Mouse (Mus musculus): ENCODE measurements at regions not wholly inside any gene's neighbourhood (a gene's known extent, or its start where the extent isn't known, plus 50 kb on each side); places are given as distances from the start of the nearest gene placed in this dataset.
A peak's percentile ranks its signal among the peaks of the same experiment; 100 is the strongest.

- H3K4me2 ChIP-seq (ENCODE audit: low read depth, low read length): peak overlapping the region; percentile 77
- no peaks in the 10 kb centered on the region for H3K36me3 ChIP-seq (replicated peaks; ENCODE audit: control insufficient read depth, insufficient read depth, low read depth, low read length)
- H3K4me1 ChIP-seq (ENCODE audit: control insufficient read depth, insufficient read depth, low read length): 0 out of 2 replicates have a peak, but pooled peaks cover 2% of the 10 kb centered on the region
- peak overlapping the region; percentile 63 for H3K9ac ChIP-seq (replicated peaks; ENCODE audit: low read length)
- ATAC-seq (replicated peaks; ENCODE audit: insufficient number of reproducible peaks, low FRiP score, low TSS enrichment, low read depth) (peak; percentile 84), DNase-seq (ENCODE audit: low spot score) (peak; percentile 62)
- H3K4me3 ChIP-seq (ENCODE audit: low read depth, low read length): peak overlapping the region; percentile 22
- no peaks in the 10 kb centered on the region for H3K27me3 ChIP-seq (ENCODE audit: control insufficient read depth, insufficient read depth, low read length)
- no peaks in the 10 kb centered on the region for H3K9me3 ChIP-seq (replicated peaks; ENCODE audit: control insufficient read depth, low read length)
- WGBS: 4% methylated on average over 11 of the region's 11 CpGs
- H3K27ac ChIP-seq (replicated peaks; ENCODE audit: low read depth, low read length): peak overlapping the region; percentile 89
Observed at GRCm38 (mm10) chr1:133492291-133492985, 68.3 kb upstream of the Sox13 start.

DNA sequence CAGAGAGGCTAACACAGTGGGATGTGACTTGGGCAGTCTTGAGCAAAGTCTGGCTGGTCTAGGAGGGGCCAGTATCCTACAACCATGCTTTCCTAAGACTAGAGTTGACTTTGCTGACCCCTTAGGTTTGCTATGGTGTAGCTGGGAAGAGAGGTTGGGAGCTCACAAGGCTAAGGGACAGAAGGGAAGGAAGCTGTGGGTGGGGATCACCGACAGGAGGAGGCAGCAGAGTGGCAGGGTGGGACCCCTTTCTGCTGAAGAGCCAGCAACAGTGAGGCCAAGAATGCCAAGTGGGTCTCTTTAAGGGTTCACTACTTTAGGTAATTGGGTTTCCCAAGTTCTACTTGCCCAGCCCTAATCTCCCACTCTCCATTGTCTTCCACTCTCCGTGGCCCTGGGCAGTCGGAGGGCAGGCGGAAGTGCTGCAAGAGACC lies 67.7 kb upstream of the Sox13 start:
- Histone ChIP-seq H3K9me3 (replicated peaks; ENCODE audit: control insufficient read depth, low read length) (no peaks in the 10 kb centered on the region), H3K4me3 (ENCODE audit: low read depth, low read length) (no peak overlapping the region), H3K9ac (replicated peaks; ENCODE audit: low read length) (peak overlapping the region; percentile 63), H3K4me2 (ENCODE audit: low read depth, low read length) (no peak overlapping the region), H3K27me3 (ENCODE audit: control insufficient read depth, insufficient read depth, low read length) (no peaks in the 10 kb centered on the region), H3K27ac (replicated peaks; ENCODE audit: low read depth, low read length) (peak overlapping the region; percentile 89), H3K4me1 (ENCODE audit: control insufficient read depth, insufficient read depth, low read length) (0 out of 2 replicates have a peak, but pooled peaks cover 2% of the 10 kb centered on the region), H3K36me3 (replicated peaks; ENCODE audit: control insufficient read depth, insufficient read depth, low read depth, low read length) (no peaks in the 10 kb centered on the region)
- no peak for DNase-seq (ENCODE audit: low spot score)
- WGBS: 16% methylated on average over 4 of the region's 4 CpGs
- no peak for ATAC-seq (replicated peaks; ENCODE audit: insufficient number of reproducible peaks, low FRiP score, low TSS enrichment, low read depth)

DNA sequence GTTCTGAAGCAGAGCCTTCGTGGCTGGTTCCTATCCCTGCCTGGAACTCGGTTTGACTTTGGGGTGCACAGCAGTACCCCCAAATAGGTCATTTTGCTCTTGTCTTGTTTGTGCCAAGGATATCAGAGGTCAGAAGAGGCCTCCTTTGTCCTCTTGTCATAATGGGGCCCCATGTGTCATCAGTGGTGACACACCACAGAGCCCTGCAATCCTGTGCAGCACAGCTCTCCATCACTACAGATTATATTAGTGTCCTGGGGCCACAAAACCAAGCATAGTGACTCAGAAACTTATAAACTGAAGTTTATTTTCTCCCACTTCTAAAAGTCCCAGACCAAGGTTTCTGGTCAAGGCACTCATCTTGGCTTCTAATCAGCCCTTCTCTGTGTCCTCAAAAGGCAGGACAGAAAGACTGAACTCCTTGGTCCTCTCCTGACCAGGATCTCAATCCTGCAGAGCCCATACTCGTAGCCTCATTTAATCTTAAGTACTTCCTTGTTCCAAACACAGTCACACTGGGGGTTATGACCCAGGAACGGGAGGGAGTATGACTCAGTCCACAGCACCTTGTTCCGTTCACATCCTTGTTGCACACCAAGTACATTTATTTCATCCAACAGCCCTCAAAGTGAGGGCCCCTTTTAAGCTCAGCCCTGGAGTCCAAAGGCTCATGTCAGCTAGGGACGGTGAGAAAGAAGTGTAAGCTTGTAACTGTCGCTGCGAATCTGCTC lies 63.2 kb upstream of the Sox13 start:
- Histone ChIP-seq H3K4me2 (ENCODE audit: low read depth, low read length) (no peak overlapping the region), H3K9me3 (replicated peaks; ENCODE audit: control insufficient read depth, low read length) (no peaks in the 10 kb centered on the region), H3K4me3 (ENCODE audit: low read depth, low read length) (no peak overlapping the region), H3K9ac (replicated peaks; ENCODE audit: low read length) (no peak overlapping the region), H3K27ac (replicated peaks; ENCODE audit: low read depth, low read length) (no peak overlapping the region), H3K4me1 (ENCODE audit: control insufficient read depth, insufficient read depth, low read length) (no peaks in the 10 kb centered on the region), H3K36me3 (replicated peaks; ENCODE audit: control insufficient read depth, insufficient read depth, low read depth, low read length) (no peaks in the 10 kb centered on the region), H3K27me3 (ENCODE audit: control insufficient read depth, insufficient read depth, low read length) (no peaks in the 10 kb centered on the region)
- DNase-seq (ENCODE audit: low spot score): no peak
- WGBS: 77% methylated on average over 8 of the region's 8 CpGs
- ATAC-seq (replicated peaks; ENCODE audit: insufficient number of reproducible peaks, low FRiP score, low TSS enrichment, low read depth): no peak

GRCm38 (mm10) chr1:133486370-133486769 lies 62.2 kb upstream of the Sox13 start:
- Histone ChIP-seq H3K9ac (replicated peaks; ENCODE audit: low read length) (no peak overlapping the region), H3K9me3 (replicated peaks; ENCODE audit: control insufficient read depth, low read length) (no peaks in the 10 kb centered on the region), H3K27me3 (ENCODE audit: control insufficient read depth, insufficient read depth, low read length) (no peaks in the 10 kb centered on the region), H3K27ac (replicated peaks; ENCODE audit: low read depth, low read length) (no peak overlapping the region), H3K4me3 (ENCODE audit: low read depth, low read length) (no peak overlapping the region), H3K4me1 (ENCODE audit: control insufficient read depth, insufficient read depth, low read length) (no peaks in the 10 kb centered on the region), H3K4me2 (ENCODE audit: low read depth, low read length) (no peak overlapping the region), H3K36me3 (replicated peaks; ENCODE audit: control insufficient read depth, insufficient read depth, low read depth, low read length) (no peaks in the 10 kb centered on the region)
- ATAC-seq (replicated peaks; ENCODE audit: insufficient number of reproducible peaks, low FRiP score, low TSS enrichment, low read depth) (no peak), DNase-seq (ENCODE audit: low spot score) (no peak)
- WGBS: 58% methylated on average over 8 of the region's 10 CpGs

DNA sequence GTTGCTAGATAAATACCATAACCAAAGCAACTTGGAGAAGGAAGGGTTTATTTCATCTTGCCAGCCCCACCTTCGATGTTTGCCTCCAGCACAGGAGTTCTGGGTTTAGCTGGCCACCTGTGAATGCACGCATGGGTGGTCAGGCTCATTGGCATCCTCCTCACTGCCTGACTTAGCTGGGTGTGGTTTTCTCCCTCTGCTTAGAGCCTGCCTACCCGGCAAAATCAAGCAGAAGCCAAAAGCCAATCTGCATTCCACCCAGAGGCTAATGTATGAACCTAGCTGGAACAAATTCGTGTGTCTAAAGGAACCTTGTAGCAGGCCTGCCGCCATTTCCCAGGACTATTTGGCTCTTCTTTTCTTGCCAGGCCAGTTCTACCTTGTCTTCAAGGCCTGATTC lies 58.7 kb upstream of the Sox13 start:
- H3K9me3 ChIP-seq (replicated peaks; ENCODE audit: control insufficient read depth, low read length): no peaks in the 10 kb centered on the region
- H3K9ac ChIP-seq (replicated peaks; ENCODE audit: low read length): no peak overlapping the region
- 40% methylated on average over 5 of the region's 5 CpGs for WGBS
- H3K27me3 ChIP-seq (ENCODE audit: control insufficient read depth, insufficient read depth, low read length): no peaks in the 10 kb centered on the region
- H3K4me1 ChIP-seq (ENCODE audit: control insufficient read depth, insufficient read depth, low read length): no peaks in the 10 kb centered on the region
- no peak overlapping the region for H3K27ac ChIP-seq (replicated peaks; ENCODE audit: low read depth, low read length)
- H3K4me2 ChIP-seq (ENCODE audit: low read depth, low read length): no peak overlapping the region
- DNase-seq (ENCODE audit: low spot score): no peak
- no peaks in the 10 kb centered on the region for H3K36me3 ChIP-seq (replicated peaks; ENCODE audit: control insufficient read depth, insufficient read depth, low read depth, low read length)
- no peak overlapping the region for H3K4me3 ChIP-seq (ENCODE audit: low read depth, low read length)
- ATAC-seq (replicated peaks; ENCODE audit: insufficient number of reproducible peaks, low FRiP score, low TSS enrichment, low read depth): no peak

DNA sequence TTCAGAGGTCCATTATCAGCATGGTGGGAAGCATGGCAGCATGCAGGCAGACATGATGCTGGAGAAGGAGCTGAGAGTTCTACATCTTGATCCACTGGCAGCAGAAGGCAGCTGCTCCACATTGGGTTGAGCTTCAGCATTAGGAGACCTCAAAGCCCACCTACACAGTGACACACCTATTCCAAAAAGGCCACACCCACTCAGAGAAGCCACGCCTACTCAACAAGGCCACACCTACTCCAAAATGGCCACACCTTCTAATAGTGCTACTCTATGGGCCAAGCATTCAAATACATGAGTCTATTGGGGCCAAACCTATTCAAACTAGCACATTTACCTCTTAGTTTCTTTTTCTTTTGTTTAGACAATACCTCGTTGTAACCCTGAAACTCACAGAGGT lies 50.4 kb upstream of the Sox13 start:
- DNase-seq (ENCODE audit: low spot score) (no peak), ATAC-seq (replicated peaks; ENCODE audit: insufficient number of reproducible peaks, low FRiP score, low TSS enrichment, low read depth) (no peak)
- H3K4me1 ChIP-seq (ENCODE audit: control insufficient read depth, insufficient read depth, low read length): no peaks in the 10 kb centered on the region; the same call in 1 of the 2 replicates
- no peak overlapping the region for H3K4me3 ChIP-seq (ENCODE audit: low read depth, low read length)
- no peaks in the 10 kb centered on the region for H3K27me3 ChIP-seq (ENCODE audit: control insufficient read depth, insufficient read depth, low read length)
- H3K27ac ChIP-seq (replicated peaks; ENCODE audit: low read depth, low read length): no peak overlapping the region
- H3K36me3 ChIP-seq (replicated peaks; ENCODE audit: control insufficient read depth, insufficient read depth, low read depth, low read length): no peaks in the 10 kb centered on the region
- no peak overlapping the region for H3K9ac ChIP-seq (replicated peaks; ENCODE audit: low read length)
- H3K9me3 ChIP-seq (replicated peaks; ENCODE audit: control insufficient read depth, low read length): no peaks in the 10 kb centered on the region
- 74% methylated on average over 2 of the region's 2 CpGs for WGBS
- no peak overlapping the region for H3K4me2 ChIP-seq (ENCODE audit: low read depth, low read length)

Data from embryonic facial prominence, embryonic 11.5 days (tissue).